Mouse (Mus musculus): ENCODE data around the gene Ifit3. TPM values are rescaled to one million over a fixed set of nuclear protein-coding genes. Genes with fewer than 3 reads are reported as not detected.
"Not testable (repeated sequence)": the region's sequence is repeated elsewhere in the genome, so short reads cannot be mapped to it uniquely, and the experiment has no call there.

Gene Ifit3
- total and polyA plus RNA-seq, 3 experiments, result 2.9 to 4.4 (median 3.7) TPM

GRCm38 (mm10) chr19:34605472-34605871, 22.1 kb downstream of the Ifit3 start:
- H3K4me1 ChIP-seq (ENCODE audit: control insufficient read depth, insufficient read depth, low read length), result peaks cover 7% of the 10 kb centered on the region
- peaks cover 2% of the 10 kb centered on the region for H3K36me3 ChIP-seq (ENCODE audit: control insufficient read depth, insufficient read depth, low read length)
- no peak overlapping the region for H3K4me3 ChIP-seq
- 92% methylated on average over 3 of the region's 3 CpGs for WGBS
- TF ChIP-seq EP300 (IDR thresholded peaks at IDR 0.05; ENCODE audit: insufficient read depth, low read depth, low read length), result no peak
- no peak for TF ChIP-seq POLR2A (IDR thresholded peaks at IDR 0.05; ENCODE audit: insufficient read depth, low read depth, low read length)
- no peak for TF ChIP-seq CTCF (IDR thresholded peaks at IDR 0.05)
- H3K79me2 ChIP-seq (replicated peaks; ENCODE audit: control insufficient read depth, insufficient read depth, low read length), result peaks cover 2% of the 10 kb centered on the region; the same call in 1 of the 2 replicates
- no peak overlapping the region for H3K9ac ChIP-seq (ENCODE audit: low read depth, low read length)
- no peak for DNase-seq
- intact Hi-C loops (cut with DNase I), result no loop called here
- H3K27me3 ChIP-seq (ENCODE audit: control insufficient read depth, insufficient read depth, low read length), result no peaks in the 10 kb centered on the region; the same call in 1 of the 2 replicates
- no peak overlapping the region for H3K27ac ChIP-seq

DNA sequence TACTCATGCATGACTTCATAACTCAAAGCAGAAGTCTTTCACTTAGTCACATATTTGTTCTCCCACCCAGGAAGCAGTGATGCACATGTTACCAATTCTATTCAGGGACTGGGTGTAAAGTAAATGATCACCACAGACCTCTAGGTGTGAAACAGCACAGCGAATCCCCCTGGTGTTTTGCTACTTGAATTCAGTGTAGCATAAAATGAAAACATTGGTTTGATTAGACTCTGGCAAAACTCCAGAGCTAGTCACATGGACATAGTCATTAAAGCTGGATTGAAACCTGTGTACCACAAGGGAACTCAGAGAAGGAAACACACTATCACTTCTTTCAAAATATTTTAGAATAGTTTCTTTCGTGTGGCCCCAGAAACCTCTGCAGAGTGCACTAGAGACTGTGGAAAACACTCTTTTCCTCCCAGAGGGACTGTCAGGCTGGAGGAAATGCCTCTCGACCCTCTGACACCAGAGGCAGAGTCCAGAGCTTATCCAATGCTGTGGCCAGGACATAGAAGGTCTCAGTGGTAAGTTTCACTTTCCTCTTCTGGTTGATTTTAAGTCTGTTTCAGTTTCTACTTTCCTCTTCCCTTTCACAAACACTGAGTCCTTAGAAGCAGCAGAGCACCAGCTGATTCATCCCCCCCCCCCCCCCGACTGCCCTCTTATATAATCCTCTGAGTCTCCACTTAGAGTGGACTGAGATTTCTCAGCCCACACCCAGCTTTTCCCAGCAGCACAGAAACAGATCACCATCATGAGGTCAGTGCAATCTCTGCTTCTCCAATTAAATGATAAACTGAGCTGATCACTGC, 24.1 kb downstream of the Ifit3 start, which contains the start of gene Ifit3b:
Gene Ifit3b, plus strand, starts transcription at position 734 of the 815 bp plus-strand sequence.
- intact Hi-C loops (cut with DNase I), result loop anchor here (2.0 kb wide), 3 partner anchors 19 to 57 kb away; partner anchors contain the start of gene Ifit2
- not testable (repeated sequence) for H3K4me1 ChIP-seq (ENCODE audit: control insufficient read depth, insufficient read depth, low read length); H3K36me3 ChIP-seq (ENCODE audit: control insufficient read depth, insufficient read depth, low read length); H3K79me2 ChIP-seq (replicated peaks; ENCODE audit: control insufficient read depth, insufficient read depth, low read length); H3K27me3 ChIP-seq (ENCODE audit: control insufficient read depth, insufficient read depth, low read length)
- Histone ChIP-seq H3K4me3 (peak within 1 kb of the TSS; percentile 37; the same call in 1 of the 2 replicates), H3K9ac (ENCODE audit: low read depth, low read length) (peak within 1 kb of the TSS; percentile 91), H3K27ac (peak within 1 kb of the TSS; percentile 79)
- TF ChIP-seq POLR2A (IDR thresholded peaks at IDR 0.05; ENCODE audit: insufficient read depth, low read depth, low read length), result peak; percentile 37; the same call in 1 of the 2 replicates
- peak; percentile 69 to 72 for DNase-seq
- whole genome bisulfite sequencing, result 15% methylated on average over 4 of the region's 4 CpGs

GRCm38 (mm10) chr19:34610118-34610517, 26.8 kb downstream of the Ifit3 start:
- H3K27me3 ChIP-seq (ENCODE audit: control insufficient read depth, insufficient read depth, low read length); H3K79me2 ChIP-seq (replicated peaks; ENCODE audit: control insufficient read depth, insufficient read depth, low read length); H3K4me1 ChIP-seq (ENCODE audit: control insufficient read depth, insufficient read depth, low read length); H3K27ac ChIP-seq; DNase-seq; H3K9ac ChIP-seq (ENCODE audit: low read depth, low read length); intact Hi-C loops (cut with DNase I); H3K4me3 ChIP-seq; H3K36me3 ChIP-seq (ENCODE audit: control insufficient read depth, insufficient read depth, low read length): not testable (repeated sequence)
- WGBS, result 77% methylated on average over 3 of the region's 3 CpGs

DNA sequence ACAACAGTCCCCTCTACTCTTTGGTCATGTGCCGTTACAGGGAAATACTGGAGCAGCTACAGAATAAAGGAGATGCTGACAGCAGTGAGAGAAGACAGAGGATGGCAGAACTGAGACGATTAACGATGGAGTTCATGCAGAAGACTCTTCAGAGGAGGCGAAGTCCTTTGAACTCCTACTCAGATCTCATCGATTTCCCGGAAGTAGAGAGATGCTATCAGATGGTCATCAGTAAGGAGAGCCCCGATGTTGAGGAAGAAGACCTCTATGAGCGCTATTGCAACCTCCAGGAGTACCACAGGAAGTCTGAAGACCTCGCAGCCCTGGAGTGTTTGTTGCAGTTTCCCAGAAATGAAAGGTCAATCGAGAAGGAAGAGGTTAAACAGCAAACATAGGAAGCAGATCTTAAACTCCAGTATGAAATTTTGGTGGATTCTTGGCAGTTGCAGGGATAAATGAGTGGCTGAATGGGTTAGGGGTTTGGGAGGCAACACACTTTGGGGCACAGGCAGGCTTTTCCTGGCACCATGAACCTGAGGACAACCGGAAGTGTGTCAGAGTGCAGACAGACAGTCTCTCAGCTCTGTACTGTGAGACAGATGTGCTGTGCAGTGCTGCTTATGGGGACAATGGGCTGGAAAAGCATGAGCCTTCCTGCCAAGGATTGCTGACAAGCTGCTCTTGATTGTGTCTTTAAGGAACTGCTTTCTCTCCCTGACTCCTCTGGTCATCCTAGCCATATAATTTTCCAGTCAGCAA, 29.1 kb downstream of the Ifit3 start:
- H3K36me3 ChIP-seq (ENCODE audit: control insufficient read depth, insufficient read depth, low read length); H3K4me3 ChIP-seq; H3K4me1 ChIP-seq (ENCODE audit: control insufficient read depth, insufficient read depth, low read length); H3K27me3 ChIP-seq (ENCODE audit: control insufficient read depth, insufficient read depth, low read length); DNase-seq; H3K79me2 ChIP-seq (replicated peaks; ENCODE audit: control insufficient read depth, insufficient read depth, low read length); intact Hi-C loops (cut with DNase I); H3K27ac ChIP-seq; H3K9ac ChIP-seq (ENCODE audit: low read depth, low read length): not testable (repeated sequence)
- WGBS, result 63% methylated on average over 5 of the region's 11 CpGs

GRCm38 (mm10) chr19:34620871-34621270, 37.5 kb downstream of the Ifit3 start:
- no peak overlapping the region for H3K27ac ChIP-seq
- H3K4me3 ChIP-seq, result no peak overlapping the region
- H3K36me3 ChIP-seq (ENCODE audit: control insufficient read depth, insufficient read depth, low read length), result no peaks in the 10 kb centered on the region
- H3K9ac ChIP-seq (ENCODE audit: low read depth, low read length), result no peak overlapping the region
- no peaks in the 10 kb centered on the region for H3K27me3 ChIP-seq (ENCODE audit: control insufficient read depth, insufficient read depth, low read length)
- no peak for TF ChIP-seq CTCF (IDR thresholded peaks at IDR 0.05)
- no peak for TF ChIP-seq POLR2A (IDR thresholded peaks at IDR 0.05; ENCODE audit: insufficient read depth, low read depth, low read length)
- no peak for TF ChIP-seq EP300 (IDR thresholded peaks at IDR 0.05; ENCODE audit: insufficient read depth, low read depth, low read length)
- DNase-seq, result no peak
- H3K79me2 ChIP-seq (replicated peaks; ENCODE audit: control insufficient read depth, insufficient read depth, low read length), result no peaks in the 10 kb centered on the region
- 88% methylated on average over 5 of the region's 5 CpGs for WGBS
- intact Hi-C loops (cut with DNase I), result no loop called here
- H3K4me1 ChIP-seq (ENCODE audit: control insufficient read depth, insufficient read depth, low read length), result no peaks in the 10 kb centered on the region

DNA sequence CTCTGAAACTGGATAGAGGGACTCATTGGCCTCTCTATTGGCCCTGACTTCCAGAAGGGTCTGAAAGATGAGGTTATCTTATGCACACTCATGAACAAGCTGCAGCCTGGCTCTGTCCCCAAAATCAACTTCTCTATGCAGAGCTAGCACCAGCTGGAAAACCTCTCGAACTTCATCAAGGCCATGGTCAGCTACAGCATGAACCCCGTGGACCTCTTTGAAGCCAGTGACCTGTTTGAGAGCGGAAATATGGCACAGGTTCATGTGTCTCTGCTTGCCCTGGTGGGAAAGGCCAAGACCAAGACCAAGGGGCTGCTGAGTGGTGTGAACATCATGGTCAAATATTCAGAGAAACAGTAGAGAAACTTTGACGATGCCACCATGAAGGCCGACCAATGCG, 40.5 kb downstream of the Ifit3 start:
- TF ChIP-seq CTCF (IDR thresholded peaks at IDR 0.05), result no peak
- no peak for TF ChIP-seq POLR2A (IDR thresholded peaks at IDR 0.05; ENCODE audit: insufficient read depth, low read depth, low read length)
- no peak for TF ChIP-seq EP300 (IDR thresholded peaks at IDR 0.05; ENCODE audit: insufficient read depth, low read depth, low read length)
- no peak for DNase-seq
- Histone ChIP-seq H3K27ac (no peak overlapping the region), H3K79me2 (replicated peaks; ENCODE audit: control insufficient read depth, insufficient read depth, low read length) (no peaks in the 10 kb centered on the region), H3K4me1 (ENCODE audit: control insufficient read depth, insufficient read depth, low read length) (no peaks in the 10 kb centered on the region), H3K9ac (ENCODE audit: low read depth, low read length) (no peak overlapping the region), H3K4me3 (no peak overlapping the region), H3K36me3 (ENCODE audit: control insufficient read depth, insufficient read depth, low read length) (no peaks in the 10 kb centered on the region), H3K27me3 (ENCODE audit: control insufficient read depth, insufficient read depth, low read length) (no peaks in the 10 kb centered on the region)
- intact Hi-C loops (cut with DNase I), result no loop called here
- WGBS, result 89% methylated on average over 6 of the region's 6 CpGs

Data from heart, adult 2 months (tissue).